Mouse (Mus musculus): ENCODE measurements around the gene 5730480H06Rik. TPM values are rescaled to one million over a fixed set of nuclear protein-coding genes. Genes with fewer than 3 reads are reported as not detected.

The 5730480H06Rik gene
- polyA plus RNA-seq, 1 experiment from 2014 or later, result 18.1 TPM

- Histone ChIP-seq H3K4me2 (no peak overlapping the region), H3K36me3 (replicated peaks) (no peaks in the 10 kb centered on the region), H3K27me3 (replicated peaks) (no peaks in the 10 kb centered on the region; the same call in 1 of the 2 replicates), H3K4me3 (no peak overlapping the region), H3K9ac (no peak overlapping the region), H3K4me1 (no peaks in the 10 kb centered on the region), H3K9me3 (no peaks in the 10 kb centered on the region), H3K27ac (no peak overlapping the region)
- 96% methylated on average over 2 of the region's 2 CpGs for WGBS
- peak; percentile 28; the same call in 1 of the 2 replicates for ATAC-seq (replicated peaks)
Measured at GRCm38 (mm10) chr5:48345983-48346648, 18.4 kb downstream of the 5730480H06Rik start.

GRCm38 (mm10) chr5:48349309-48349708 is 21.6 kb downstream of the 5730480H06Rik start:
- H3K4me1 ChIP-seq, result no peaks in the 10 kb centered on the region
- no peak overlapping the region for H3K27ac ChIP-seq
- ATAC-seq (replicated peaks), result no peak
- H3K9me3 ChIP-seq, result no peaks in the 10 kb centered on the region
- whole genome bisulfite sequencing, result 87% methylated on average over 1 of the region's 1 CpGs
- no peak overlapping the region for H3K4me2 ChIP-seq
- no peak overlapping the region for H3K9ac ChIP-seq
- no peaks in the 10 kb centered on the region for H3K27me3 ChIP-seq (replicated peaks)
- H3K4me3 ChIP-seq, result no peak overlapping the region
- no peaks in the 10 kb centered on the region for H3K36me3 ChIP-seq (replicated peaks)

GRCm38 (mm10) chr5:48371890-48372766 is 44.4 kb downstream of the 5730480H06Rik start:
- H3K9ac ChIP-seq, result peak overlapping the region; percentile 62
- H3K27me3 ChIP-seq (replicated peaks), result 0 out of 2 replicates have a peak, but pooled peaks cover 2% of the 10 kb centered on the region
- peaks cover 11% of the 10 kb centered on the region for H3K4me1 ChIP-seq
- peaks cover 8% of the 10 kb centered on the region; the same call in 1 of the 2 replicates for H3K36me3 ChIP-seq (replicated peaks)
- H3K4me2 ChIP-seq, result peak overlapping the region; percentile 58
- H3K9me3 ChIP-seq, result no peaks in the 10 kb centered on the region
- under 1% methylated on average over 44 of the region's 44 CpGs for WGBS
- peak; percentile 100 for ATAC-seq (replicated peaks)
- peak overlapping the region; percentile 85 for H3K4me3 ChIP-seq
- peak overlapping the region; percentile 74 for H3K27ac ChIP-seq

GRCm38 (mm10) chr5:48402497-48402896 is 74.7 kb downstream of the 5730480H06Rik start:
- no peaks in the 10 kb centered on the region for H3K4me1 ChIP-seq
- no peak overlapping the region for H3K9ac ChIP-seq
- no peaks in the 10 kb centered on the region for H3K36me3 ChIP-seq (replicated peaks)
- no peak for ATAC-seq (replicated peaks)
- H3K4me3 ChIP-seq, result no peak overlapping the region
- no peaks in the 10 kb centered on the region for H3K9me3 ChIP-seq
- WGBS, result 85% methylated on average over 3 of the region's 3 CpGs
- no peak overlapping the region for H3K27ac ChIP-seq
- H3K27me3 ChIP-seq (replicated peaks), result no peaks in the 10 kb centered on the region
- no peak overlapping the region for H3K4me2 ChIP-seq

- WGBS, result 89% methylated on average over 4 of the region's 4 CpGs
- Histone ChIP-seq H3K9me3 (no peaks in the 10 kb centered on the region), H3K4me2 (no peak overlapping the region), H3K4me1 (no peaks in the 10 kb centered on the region), H3K27me3 (replicated peaks) (no peaks in the 10 kb centered on the region), H3K4me3 (no peak overlapping the region), H3K27ac (no peak overlapping the region), H3K36me3 (replicated peaks) (no peaks in the 10 kb centered on the region), H3K9ac (no peak overlapping the region)
- ATAC-seq (replicated peaks), result no peak
Measured at GRCm38 (mm10) chr5:48408276-48408675, 80.5 kb downstream of the 5730480H06Rik start.

- no peak overlapping the region for H3K9ac ChIP-seq
- H3K36me3 ChIP-seq (replicated peaks), result no peaks in the 10 kb centered on the region
- no peaks in the 10 kb centered on the region for H3K4me1 ChIP-seq
- no peak for ATAC-seq (replicated peaks)
- 72% methylated on average over 5 of the region's 5 CpGs for WGBS
- no peaks in the 10 kb centered on the region for H3K9me3 ChIP-seq
- H3K27me3 ChIP-seq (replicated peaks), result no peaks in the 10 kb centered on the region
- H3K4me3 ChIP-seq, result no peak overlapping the region
- no peak overlapping the region for H3K4me2 ChIP-seq
- H3K27ac ChIP-seq, result no peak overlapping the region
Measured at GRCm38 (mm10) chr5:48410348-48410747, 82.6 kb downstream of the 5730480H06Rik start.

- ATAC-seq (replicated peaks), result no peak
- H3K4me2 ChIP-seq, result no peak overlapping the region
Measured at GRCm38 (mm10) chr5:48411462-48411861, 83.7 kb downstream of the 5730480H06Rik start.

GRCm38 (mm10) chr5:48412261-48412660 is 84.5 kb downstream of the 5730480H06Rik start:
- H3K9ac ChIP-seq, result no peak overlapping the region

More at GRCm38 (mm10) chr5:48411462-48411861, 83.7 kb downstream of the 5730480H06Rik start:
- Histone ChIP-seq H3K9me3 (no peaks in the 10 kb centered on the region), H3K4me1 (no peaks in the 10 kb centered on the region), H3K4me3 (no peak overlapping the region), H3K9ac (no peak overlapping the region), H3K27me3 (replicated peaks) (no peaks in the 10 kb centered on the region), H3K36me3 (replicated peaks) (no peaks in the 10 kb centered on the region), H3K27ac (no peak overlapping the region)
- 87% methylated on average over 4 of the region's 4 CpGs for WGBS

GRCm38 (mm10) chr5:48419741-48420140 is 92.0 kb downstream of the 5730480H06Rik start:
- no peaks in the 10 kb centered on the region for H3K9me3 ChIP-seq
- no peak overlapping the region for H3K4me3 ChIP-seq
- no peaks in the 10 kb centered on the region for H3K27me3 ChIP-seq (replicated peaks)
- H3K27ac ChIP-seq, result no peak overlapping the region
- no peaks in the 10 kb centered on the region for H3K4me1 ChIP-seq
- no peaks in the 10 kb centered on the region for H3K36me3 ChIP-seq (replicated peaks)
- H3K4me2 ChIP-seq, result no peak overlapping the region
- H3K9ac ChIP-seq, result no peak overlapping the region
- 84% methylated on average over 2 of the region's 2 CpGs for WGBS
- ATAC-seq (replicated peaks), result no peak

More at GRCm38 (mm10) chr5:48412261-48412660, 84.5 kb downstream of the 5730480H06Rik start:
- no peaks in the 10 kb centered on the region for H3K4me1 ChIP-seq
- WGBS, result 97% methylated on average over 4 of the region's 4 CpGs
- H3K9me3 ChIP-seq, result no peaks in the 10 kb centered on the region
- H3K4me2 ChIP-seq, result no peak overlapping the region
- no peak overlapping the region for H3K27ac ChIP-seq
- H3K36me3 ChIP-seq (replicated peaks), result no peaks in the 10 kb centered on the region
- H3K27me3 ChIP-seq (replicated peaks), result no peaks in the 10 kb centered on the region
- H3K4me3 ChIP-seq, result no peak overlapping the region
- no peak for ATAC-seq (replicated peaks)

- H3K4me1 ChIP-seq, result no peaks in the 10 kb centered on the region
- H3K27ac ChIP-seq, result no peak overlapping the region
- no peaks in the 10 kb centered on the region for H3K9me3 ChIP-seq
- H3K36me3 ChIP-seq (replicated peaks), result no peaks in the 10 kb centered on the region
- H3K9ac ChIP-seq, result no peak overlapping the region
- no peaks in the 10 kb centered on the region for H3K27me3 ChIP-seq (replicated peaks)
- whole genome bisulfite sequencing, result 83% methylated on average over 1 of the region's 1 CpGs
- no peak for ATAC-seq (replicated peaks)
- no peak overlapping the region for H3K4me2 ChIP-seq
- no peak overlapping the region for H3K4me3 ChIP-seq
Measured at GRCm38 (mm10) chr5:48421957-48422356, 94.2 kb downstream of the 5730480H06Rik start.

- no peaks in the 10 kb centered on the region for H3K4me1 ChIP-seq
- H3K27me3 ChIP-seq (replicated peaks), result no peaks in the 10 kb centered on the region
- H3K27ac ChIP-seq, result no peak overlapping the region
- peak; percentile 67 for ATAC-seq (replicated peaks)
- no peak overlapping the region for H3K4me2 ChIP-seq
- H3K4me3 ChIP-seq, result no peak overlapping the region
- H3K9me3 ChIP-seq, result no peaks in the 10 kb centered on the region
- H3K9ac ChIP-seq, result no peak overlapping the region
- no peaks in the 10 kb centered on the region for H3K36me3 ChIP-seq (replicated peaks)
Measured at GRCm38 (mm10) chr5:48430459-48430858, 102.7 kb downstream of the 5730480H06Rik start.

GRCm38 (mm10) chr5:48448888-48449287 is 121.1 kb downstream of the 5730480H06Rik start:
- H3K4me2 ChIP-seq, result no peak overlapping the region
- H3K4me1 ChIP-seq, result no peaks in the 10 kb centered on the region
- no peak overlapping the region for H3K27ac ChIP-seq
- no peaks in the 10 kb centered on the region for H3K36me3 ChIP-seq (replicated peaks)
- 71% methylated on average over 1 of the region's 1 CpGs for WGBS
- no peaks in the 10 kb centered on the region for H3K27me3 ChIP-seq (replicated peaks)
- no peaks in the 10 kb centered on the region for H3K9me3 ChIP-seq
- H3K4me3 ChIP-seq, result no peak overlapping the region
- H3K9ac ChIP-seq, result no peak overlapping the region
- ATAC-seq (replicated peaks), result no peak

Data from midbrain, embryonic 15.5 days (tissue).